Mouse (Mus musculus): ENCODE results near the gene Vtcn1. TPM values are rescaled to one million over a fixed set of nuclear protein-coding genes. Genes with fewer than 3 reads are reported as not detected.

Vtcn1 gene
- total and polyA plus RNA-seq, 3 experiments, result 0.05 TPM; not detected in 2

GRCm38 (mm10) chr3:100861307-100862303 is 36.3 kb downstream of the Vtcn1 start:
- no peak for ATAC-seq (ENCODE audit: extremely low read depth, insufficient number of reproducible peaks, low FRiP score, poor library complexity, severe bottlenecking)
- no peak for TF ChIP-seq CTCF (IDR thresholded peaks at IDR 0.05; ENCODE audit: low read depth, low read length)
- no peak for TF ChIP-seq GATA1 (IDR thresholded peaks at IDR 0.05; ENCODE audit: borderline replicate concordance, low read length)
- TF ChIP-seq POLR2AphosphoS5 (IDR thresholded peaks at IDR 0.05; ENCODE audit: insufficient replicate concordance, low read depth, low read length), result no peak
- no peak for TF ChIP-seq GATA2 (IDR thresholded peaks at IDR 0.05; ENCODE audit: borderline replicate concordance, low read depth, low read length)
- no peak for TF ChIP-seq TAL1 (conservative IDR thresholded peaks at IDR 0.05; ENCODE audit: low read depth, low read length)

GRCm38 (mm10) chr3:100866946-100867345 is 41.7 kb downstream of the Vtcn1 start:
- ATAC-seq (ENCODE audit: extremely low read depth, insufficient number of reproducible peaks, low FRiP score, poor library complexity, severe bottlenecking) (no peak), DNase-seq (ENCODE audit: low spot score) (no peak)
- no peak for TF ChIP-seq CTCF (IDR thresholded peaks at IDR 0.05; ENCODE audit: low read depth, low read length)
- TF ChIP-seq GATA1 (IDR thresholded peaks at IDR 0.05; ENCODE audit: borderline replicate concordance, low read length), result no peak
- no peak for TF ChIP-seq POLR2AphosphoS5 (IDR thresholded peaks at IDR 0.05; ENCODE audit: insufficient replicate concordance, low read depth, low read length)
- no peak for TF ChIP-seq GATA2 (IDR thresholded peaks at IDR 0.05; ENCODE audit: borderline replicate concordance, low read depth, low read length)
- no peak for TF ChIP-seq TAL1 (conservative IDR thresholded peaks at IDR 0.05; ENCODE audit: low read depth, low read length)
- H3K27me3 ChIP-seq (ENCODE audit: insufficient read depth, low read length), result peaks cover 5% of the 10 kb centered on the region
- no peaks in the 10 kb centered on the region for H3K36me3 ChIP-seq (replicated peaks)
- no peak overlapping the region for H3K4me3 ChIP-seq (ENCODE audit: low read depth, low read length)
- no peaks in the 10 kb centered on the region for H3K4me1 ChIP-seq (ENCODE audit: insufficient read depth, low read depth, low read length)
- no peaks in the 10 kb centered on the region for H3K9me3 ChIP-seq (replicated peaks)

More at GRCm38 (mm10) chr3:100861307-100862303, 36.3 kb downstream of the Vtcn1 start:
- Histone ChIP-seq H3K36me3 (replicated peaks) (no peaks in the 10 kb centered on the region), H3K27me3 (ENCODE audit: insufficient read depth, low read length) (peaks cover 3% of the 10 kb centered on the region; the same call in 1 of the 2 replicates), H3K4me1 (ENCODE audit: insufficient read depth, low read depth, low read length) (no peaks in the 10 kb centered on the region), H3K4me3 (ENCODE audit: low read depth, low read length) (no peak overlapping the region), H3K9me3 (replicated peaks) (no peaks in the 10 kb centered on the region)
- DNase-seq (ENCODE audit: low spot score), result no peak

- H3K9me3 ChIP-seq (replicated peaks), result no peaks in the 10 kb centered on the region
- DNase-seq (ENCODE audit: low spot score) (no peak), ATAC-seq (ENCODE audit: extremely low read depth, insufficient number of reproducible peaks, low FRiP score, poor library complexity, severe bottlenecking) (no peak)
- H3K4me3 ChIP-seq (ENCODE audit: low read depth, low read length), result no peak overlapping the region
- no peak for TF ChIP-seq GATA1 (IDR thresholded peaks at IDR 0.05; ENCODE audit: borderline replicate concordance, low read length)
- H3K27me3 ChIP-seq (ENCODE audit: insufficient read depth, low read length), result peaks cover 5% of the 10 kb centered on the region; the same call in 1 of the 2 replicates
- no peaks in the 10 kb centered on the region for H3K36me3 ChIP-seq (replicated peaks)
- no peaks in the 10 kb centered on the region for H3K4me1 ChIP-seq (ENCODE audit: insufficient read depth, low read depth, low read length)
These were observed 51.8 kb downstream of the Vtcn1 start for GRCm38 (mm10) chr3:100877057-100877456.

GRCm38 (mm10) chr3:100881403-100881802 is 56.1 kb downstream of the Vtcn1 start:
- no peaks in the 10 kb centered on the region for H3K36me3 ChIP-seq (replicated peaks)
- H3K4me3 ChIP-seq (ENCODE audit: low read depth, low read length), result no peak overlapping the region

GRCm38 (mm10) chr3:100881843-100882634 is 56.8 kb downstream of the Vtcn1 start:
- H3K4me1 ChIP-seq (ENCODE audit: insufficient read depth, low read depth, low read length), result no peaks in the 10 kb centered on the region
- DNase-seq (ENCODE audit: low spot score), result no peak
- peaks cover 7% of the 10 kb centered on the region for H3K27me3 ChIP-seq (ENCODE audit: insufficient read depth, low read length)
- H3K9me3 ChIP-seq (replicated peaks), result no peaks in the 10 kb centered on the region; the same call in 1 of the 2 replicates
- no peak overlapping the region for H3K4me3 ChIP-seq (ENCODE audit: low read depth, low read length)
- H3K36me3 ChIP-seq (replicated peaks), result no peaks in the 10 kb centered on the region
- no peak for ATAC-seq (ENCODE audit: extremely low read depth, insufficient number of reproducible peaks, low FRiP score, poor library complexity, severe bottlenecking)
- TF ChIP-seq TAL1 (conservative IDR thresholded peaks at IDR 0.05; ENCODE audit: low read depth, low read length) (no peak), CTCF (IDR thresholded peaks at IDR 0.05; ENCODE audit: low read depth, low read length) (no peak), GATA1 (IDR thresholded peaks at IDR 0.05; ENCODE audit: borderline replicate concordance, low read length) (no peak), POLR2AphosphoS5 (IDR thresholded peaks at IDR 0.05; ENCODE audit: insufficient replicate concordance, low read depth, low read length) (no peak), GATA2 (IDR thresholded peaks at IDR 0.05; ENCODE audit: borderline replicate concordance, low read depth, low read length) (no peak)

More at GRCm38 (mm10) chr3:100881403-100881802, 56.1 kb downstream of the Vtcn1 start:
- Histone ChIP-seq H3K4me1 (ENCODE audit: insufficient read depth, low read depth, low read length) (no peaks in the 10 kb centered on the region), H3K9me3 (replicated peaks) (no peaks in the 10 kb centered on the region), H3K27me3 (ENCODE audit: insufficient read depth, low read length) (peaks cover 7% of the 10 kb centered on the region)
- no peak for TF ChIP-seq TAL1 (conservative IDR thresholded peaks at IDR 0.05; ENCODE audit: low read depth, low read length)
- TF ChIP-seq GATA2 (IDR thresholded peaks at IDR 0.05; ENCODE audit: borderline replicate concordance, low read depth, low read length), result no peak
- no peak for TF ChIP-seq POLR2AphosphoS5 (IDR thresholded peaks at IDR 0.05; ENCODE audit: insufficient replicate concordance, low read depth, low read length)
- TF ChIP-seq CTCF (IDR thresholded peaks at IDR 0.05; ENCODE audit: low read depth, low read length), result no peak
- TF ChIP-seq GATA1 (IDR thresholded peaks at IDR 0.05; ENCODE audit: borderline replicate concordance, low read length), result no peak
- ATAC-seq (ENCODE audit: extremely low read depth, insufficient number of reproducible peaks, low FRiP score, poor library complexity, severe bottlenecking), result no peak
- no peak for DNase-seq (ENCODE audit: low spot score)

GRCm38 (mm10) chr3:100889234-100889633 is 64.0 kb downstream of the Vtcn1 start:
- ATAC-seq (ENCODE audit: extremely low read depth, insufficient number of reproducible peaks, low FRiP score, poor library complexity, severe bottlenecking), result no peak
- no peak for DNase-seq (ENCODE audit: low spot score)
- H3K4me3 ChIP-seq (ENCODE audit: low read depth, low read length), result no peak overlapping the region

More at GRCm38 (mm10) chr3:100889234-100889633, 64.0 kb downstream of the Vtcn1 start:
- H3K36me3 ChIP-seq (replicated peaks), result no peaks in the 10 kb centered on the region
- no peaks in the 10 kb centered on the region for H3K4me1 ChIP-seq (ENCODE audit: insufficient read depth, low read depth, low read length)
- peaks cover 10% of the 10 kb centered on the region for H3K27me3 ChIP-seq (ENCODE audit: insufficient read depth, low read length)
- no peak for TF ChIP-seq GATA2 (IDR thresholded peaks at IDR 0.05; ENCODE audit: borderline replicate concordance, low read depth, low read length)
- no peak for TF ChIP-seq CTCF (IDR thresholded peaks at IDR 0.05; ENCODE audit: low read depth, low read length)
- no peak for TF ChIP-seq POLR2AphosphoS5 (IDR thresholded peaks at IDR 0.05; ENCODE audit: insufficient replicate concordance, low read depth, low read length)
- no peak for TF ChIP-seq GATA1 (IDR thresholded peaks at IDR 0.05; ENCODE audit: borderline replicate concordance, low read length)
- no peak for TF ChIP-seq TAL1 (conservative IDR thresholded peaks at IDR 0.05; ENCODE audit: low read depth, low read length)
- no peaks in the 10 kb centered on the region; the same call in 1 of the 2 replicates for H3K9me3 ChIP-seq (replicated peaks)

All from G1E (cell line).